Mouse (Mus musculus): ENCODE data around the gene Rnf220. TPM values are rescaled to one million over a fixed set of nuclear protein-coding genes. Genes with fewer than 3 reads are reported as not detected.

The Rnf220 gene
- total and polyA plus RNA-seq, 2 experiments from 2014 or later: 25.6 to 62.3 TPM

GRCm38 (mm10) chr4:117359803-117360382, 137.0 kb downstream of the Rnf220 start:
- no peak overlapping the region for H3K27ac ChIP-seq (ENCODE audit: low read depth)
- no peaks in the 10 kb centered on the region for H3K4me1 ChIP-seq (ENCODE audit: control insufficient read depth, insufficient read depth)
- H3K27me3 ChIP-seq (ENCODE audit: control insufficient read depth, insufficient read depth, low read length): no peaks in the 10 kb centered on the region
- TF ChIP-seq EP300 (IDR thresholded peaks at IDR 0.05; ENCODE audit: low read depth): no peak
- no peak for TF ChIP-seq CTCF (IDR thresholded peaks at IDR 0.05; ENCODE audit: low read depth)
- no peak overlapping the region for H3K4me3 ChIP-seq (ENCODE audit: low read depth, low read length)
- H3K9ac ChIP-seq (replicated peaks; ENCODE audit: low read depth, low read length): no peak overlapping the region
- 53% methylated on average over 17 of the region's 17 CpGs for WGBS
- DNase-seq (ENCODE audit: low spot score): no peak
- no peak overlapping the region for H3K4me2 ChIP-seq (ENCODE audit: low read depth, low read length)
- no peak for ATAC-seq (ENCODE audit: insufficient read depth, low read depth)
- no peaks in the 10 kb centered on the region for H3K9me3 ChIP-seq (replicated peaks; ENCODE audit: control insufficient read depth, low read length)
- no peaks in the 10 kb centered on the region for H3K36me3 ChIP-seq (replicated peaks; ENCODE audit: control insufficient read depth, insufficient read depth, low read length)

DNA sequence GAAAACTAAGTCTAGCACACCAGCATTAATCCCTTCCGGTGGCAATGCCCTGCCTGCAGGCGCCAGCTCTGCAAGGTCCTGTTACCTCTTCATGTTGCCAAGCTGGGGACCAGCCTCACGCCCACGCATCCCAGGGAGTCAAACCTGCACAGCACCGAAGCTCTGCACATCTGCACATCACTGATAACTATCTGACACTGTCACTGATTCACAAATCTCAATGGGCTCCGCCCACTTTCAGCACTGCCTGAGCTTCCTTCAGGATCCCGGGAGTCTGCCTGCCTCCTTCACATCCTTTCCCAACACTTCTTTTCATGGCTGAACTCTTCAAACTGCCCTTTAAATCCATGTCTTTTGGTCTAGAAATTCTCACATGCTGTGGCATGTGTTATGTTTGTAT, 138.9 kb downstream of the Rnf220 start:
- 57% methylated on average over 7 of the region's 7 CpGs for whole genome bisulfite sequencing
- Histone ChIP-seq H3K4me2 (ENCODE audit: low read depth, low read length) (no peak overlapping the region), H3K4me1 (ENCODE audit: control insufficient read depth, insufficient read depth) (no peaks in the 10 kb centered on the region), H3K4me3 (ENCODE audit: low read depth, low read length) (no peak overlapping the region), H3K9ac (replicated peaks; ENCODE audit: low read depth, low read length) (no peak overlapping the region), H3K27me3 (ENCODE audit: control insufficient read depth, insufficient read depth, low read length) (no peaks in the 10 kb centered on the region), H3K9me3 (replicated peaks; ENCODE audit: control insufficient read depth, low read length) (no peaks in the 10 kb centered on the region), H3K36me3 (replicated peaks; ENCODE audit: control insufficient read depth, insufficient read depth, low read length) (no peaks in the 10 kb centered on the region), H3K27ac (ENCODE audit: low read depth) (no peak overlapping the region)
- TF ChIP-seq CTCF (IDR thresholded peaks at IDR 0.05; ENCODE audit: low read depth) (no peak), EP300 (IDR thresholded peaks at IDR 0.05; ENCODE audit: low read depth) (no peak)
- no peak for DNase-seq (ENCODE audit: low spot score)
- no peak for ATAC-seq (ENCODE audit: insufficient read depth, low read depth)

- Histone ChIP-seq H3K27me3 (ENCODE audit: control insufficient read depth, insufficient read depth, low read length) (no peaks in the 10 kb centered on the region), H3K9me3 (replicated peaks; ENCODE audit: control insufficient read depth, low read length) (no peaks in the 10 kb centered on the region), H3K36me3 (replicated peaks; ENCODE audit: control insufficient read depth, insufficient read depth, low read length) (no peaks in the 10 kb centered on the region), H3K9ac (replicated peaks; ENCODE audit: low read depth, low read length) (no peak overlapping the region), H3K27ac (ENCODE audit: low read depth) (no peak overlapping the region), H3K4me2 (ENCODE audit: low read depth, low read length) (no peak overlapping the region), H3K4me3 (ENCODE audit: low read depth, low read length) (no peak overlapping the region), H3K4me1 (ENCODE audit: control insufficient read depth, insufficient read depth) (no peaks in the 10 kb centered on the region)
- WGBS: 78% methylated on average over 5 of the region's 5 CpGs
- TF ChIP-seq CTCF (IDR thresholded peaks at IDR 0.05; ENCODE audit: low read depth): no peak
- ATAC-seq (ENCODE audit: insufficient read depth, low read depth) (no peak), DNase-seq (ENCODE audit: low spot score) (no peak)
These were observed 139.7 kb downstream of the Rnf220 start for GRCm38 (mm10) chr4:117357104-117357503.

DNA sequence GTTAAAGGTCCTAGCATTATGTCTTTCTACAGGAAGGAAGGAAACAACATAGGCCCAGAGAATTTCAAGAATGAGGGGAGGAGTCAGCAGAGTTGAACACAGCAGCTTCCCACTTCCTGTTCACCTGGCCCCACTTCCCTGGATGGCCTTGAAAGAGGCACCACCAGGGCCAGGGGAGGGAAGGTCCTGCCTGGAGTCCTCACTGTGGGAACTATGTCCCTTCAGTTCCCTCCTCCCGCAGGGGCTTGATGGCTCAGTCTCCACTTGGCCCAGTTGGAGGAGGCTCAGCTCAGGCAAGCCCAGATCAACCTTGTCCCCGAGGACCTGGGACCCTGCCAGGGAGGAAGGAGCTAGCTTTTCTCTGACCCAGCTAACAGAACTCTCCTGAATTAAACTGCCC, 140.6 kb downstream of the Rnf220 start:
- TF ChIP-seq CTCF (IDR thresholded peaks at IDR 0.05; ENCODE audit: low read depth): no peak
- peak; percentile 51; the same call in 1 of the 2 replicates for TF ChIP-seq EP300 (IDR thresholded peaks at IDR 0.05; ENCODE audit: low read depth)
- no peaks in the 10 kb centered on the region for H3K36me3 ChIP-seq (replicated peaks; ENCODE audit: control insufficient read depth, insufficient read depth, low read length)
- no peaks in the 10 kb centered on the region; the same call in 1 of the 2 replicates for H3K4me1 ChIP-seq (ENCODE audit: control insufficient read depth, insufficient read depth)
- no peak overlapping the region for H3K4me2 ChIP-seq (ENCODE audit: low read depth, low read length)
- DNase-seq (ENCODE audit: low spot score): no peak
- peak; percentile 27 for ATAC-seq (ENCODE audit: insufficient read depth, low read depth)
- no peak overlapping the region for H3K9ac ChIP-seq (replicated peaks; ENCODE audit: low read depth, low read length)
- H3K4me3 ChIP-seq (ENCODE audit: low read depth, low read length): no peak overlapping the region
- no peak overlapping the region for H3K27ac ChIP-seq (ENCODE audit: low read depth)
- H3K27me3 ChIP-seq (ENCODE audit: control insufficient read depth, insufficient read depth, low read length): no peaks in the 10 kb centered on the region
- no peaks in the 10 kb centered on the region for H3K9me3 ChIP-seq (replicated peaks; ENCODE audit: control insufficient read depth, low read length)
- 59% methylated on average over 2 of the region's 2 CpGs for WGBS

GRCm38 (mm10) chr4:117354651-117355050, 142.2 kb downstream of the Rnf220 start:
- Histone ChIP-seq H3K27ac (ENCODE audit: low read depth) (no peak overlapping the region), H3K36me3 (replicated peaks; ENCODE audit: control insufficient read depth, insufficient read depth, low read length) (no peaks in the 10 kb centered on the region), H3K4me3 (ENCODE audit: low read depth, low read length) (no peak overlapping the region), H3K9me3 (replicated peaks; ENCODE audit: control insufficient read depth, low read length) (no peaks in the 10 kb centered on the region), H3K27me3 (ENCODE audit: control insufficient read depth, insufficient read depth, low read length) (no peaks in the 10 kb centered on the region), H3K9ac (replicated peaks; ENCODE audit: low read depth, low read length) (no peak overlapping the region), H3K4me1 (ENCODE audit: control insufficient read depth, insufficient read depth) (no peaks in the 10 kb centered on the region; the same call in 1 of the 2 replicates), H3K4me2 (ENCODE audit: low read depth, low read length) (no peak overlapping the region)
- DNase-seq (ENCODE audit: low spot score): no peak
- 79% methylated on average over 6 of the region's 6 CpGs for WGBS
- TF ChIP-seq EP300 (IDR thresholded peaks at IDR 0.05; ENCODE audit: low read depth) (no peak), CTCF (IDR thresholded peaks at IDR 0.05; ENCODE audit: low read depth) (no peak)
- ATAC-seq (ENCODE audit: insufficient read depth, low read depth): no peak

- Histone ChIP-seq H3K36me3 (replicated peaks; ENCODE audit: control insufficient read depth, insufficient read depth, low read length) (no peaks in the 10 kb centered on the region), H3K4me1 (ENCODE audit: control insufficient read depth, insufficient read depth) (no peaks in the 10 kb centered on the region; the same call in 1 of the 2 replicates), H3K4me2 (ENCODE audit: low read depth, low read length) (no peak overlapping the region), H3K4me3 (ENCODE audit: low read depth, low read length) (no peak overlapping the region), H3K9ac (replicated peaks; ENCODE audit: low read depth, low read length) (no peak overlapping the region), H3K9me3 (replicated peaks; ENCODE audit: control insufficient read depth, low read length) (no peaks in the 10 kb centered on the region), H3K27ac (ENCODE audit: low read depth) (no peak overlapping the region), H3K27me3 (ENCODE audit: control insufficient read depth, insufficient read depth, low read length) (no peaks in the 10 kb centered on the region)
- ATAC-seq (ENCODE audit: insufficient read depth, low read depth) (no peak), DNase-seq (ENCODE audit: low spot score) (no peak)
- WGBS: 48% methylated on average over 9 of the region's 9 CpGs
- no peak for TF ChIP-seq EP300 (IDR thresholded peaks at IDR 0.05; ENCODE audit: low read depth)
- no peak for TF ChIP-seq CTCF (IDR thresholded peaks at IDR 0.05; ENCODE audit: low read depth)
These were observed 143.9 kb downstream of the Rnf220 start for GRCm38 (mm10) chr4:117352957-117353356.
